Mouse (Mus musculus) erythroblast, adult 5-6 weeks (primary cell): ENCODE measurements around the gene Ndufaf2. TPM values are rescaled to one million over a fixed set of nuclear protein-coding genes. Genes with fewer than 3 reads are reported as not detected.

Experiments
- ATAC-seq: replicated peaks from 2 replicates; pipeline ENCODE4 v1.8.0; 2016; ENCODE audit warnings: moderate number of reproducible peaks, mild to moderate bottlenecking, moderate TSS enrichment, inconsistent platforms; ENCODE audit not compliant: poor library complexity, low FRiP score, severe bottlenecking
- total RNA-seq, 2 experiments: library from RNA; stranded (forward) in 1 of 2; stranded (reverse) in 1 of 2; fragments of 150-400 nt in 1 of 2; fragments of 200-764, 138-1000 nt in 1 of 2; gene quantifications; 2 replicates each; pipeline versions ENCODE4 v1.2.3 to v1.2.4; 2015 to 2017; ENCODE audit warnings: low replicate concordance in 2 of 2

Ndufaf2 gene
- total RNA-seq, 2 experiments from 2014 or later: 6.0 to 13.8 TPM

DNA sequence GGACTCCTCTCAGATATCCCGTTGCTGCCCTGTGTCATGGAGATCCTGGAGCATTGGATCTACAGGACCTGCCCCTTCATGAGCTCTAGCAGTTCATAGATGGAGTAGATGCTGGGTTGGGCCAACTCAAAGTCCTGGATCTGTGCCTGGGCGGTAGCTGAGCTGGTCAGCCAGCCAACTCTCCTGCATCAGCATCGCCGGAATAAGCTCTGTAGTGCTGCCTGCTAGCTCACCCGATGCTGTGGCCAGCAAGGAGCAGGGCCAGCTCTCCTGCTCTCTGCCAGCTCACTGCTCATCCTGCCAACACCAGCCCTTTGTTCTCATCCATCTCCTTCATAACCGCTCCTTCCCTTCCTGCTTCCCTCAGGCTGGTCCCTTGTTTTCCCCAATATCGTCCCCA lies 62.8 kb downstream of the Ndufaf2 start:
- no peak for ATAC-seq

- ATAC-seq: no peak
These were observed 63.7 kb downstream of the Ndufaf2 start for GRCm38 (mm10) chr13:108094681-108095080.

DNA sequence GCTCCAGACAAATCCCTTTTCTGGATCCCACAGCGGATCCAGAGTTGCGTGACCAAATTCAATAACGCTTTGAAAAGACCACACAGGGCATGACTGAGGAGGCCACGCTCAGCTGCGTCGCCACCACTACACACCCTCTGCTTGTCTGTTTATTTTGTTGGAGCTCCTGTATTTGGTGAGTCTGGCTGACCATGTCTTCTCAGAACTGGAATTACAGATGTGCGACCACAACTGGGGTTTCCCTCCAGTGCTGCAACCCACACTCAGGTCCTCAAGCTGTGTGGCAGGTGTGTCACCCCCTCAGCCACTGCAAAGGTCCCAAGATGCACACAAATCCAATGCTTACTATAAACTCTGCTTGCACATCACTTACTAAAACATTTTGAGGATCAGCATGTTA lies 66.1 kb downstream of the Ndufaf2 start:
- ATAC-seq: no peak

DNA sequence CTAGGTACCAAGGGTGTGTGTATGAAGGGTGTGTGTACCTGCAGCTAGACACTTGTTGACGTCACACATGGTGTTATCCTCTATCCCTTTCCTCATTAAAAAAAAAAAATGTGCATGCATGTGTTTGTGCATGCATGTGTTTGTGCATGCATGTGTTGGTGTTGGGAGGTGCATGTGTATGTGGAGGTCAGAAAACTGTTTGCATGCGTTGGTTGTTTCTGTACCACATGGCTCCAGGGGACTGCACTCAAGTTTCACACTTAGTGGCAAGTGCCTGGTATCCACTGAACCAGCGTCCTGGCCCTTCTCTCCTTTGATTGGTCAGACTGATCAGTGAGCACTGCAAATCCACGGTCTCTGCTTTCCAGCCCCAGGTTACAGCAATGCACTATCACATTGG lies 71.7 kb downstream of the Ndufaf2 start:
- ATAC-seq: no peak

GRCm38 (mm10) chr13:108086036-108086435 lies 72.4 kb downstream of the Ndufaf2 start:
- ATAC-seq: no peak

DNA sequence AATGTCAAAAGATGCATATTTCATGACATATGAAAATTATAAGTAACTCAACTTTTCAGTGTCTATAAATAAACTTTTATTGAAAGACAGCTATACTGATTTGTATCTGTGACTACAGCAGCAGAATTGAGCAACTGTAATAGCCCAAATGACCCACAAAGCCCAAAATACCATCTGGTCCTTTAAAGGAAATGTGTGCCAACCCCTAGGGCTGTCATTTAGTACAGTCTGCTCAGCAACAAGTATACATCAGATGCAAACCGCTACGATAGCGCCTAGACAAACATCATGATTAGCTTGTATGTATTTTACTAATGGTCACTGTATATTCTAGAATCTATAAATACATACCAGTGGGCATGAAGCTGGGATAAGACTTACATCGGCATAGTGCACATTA lies 74.3 kb downstream of the Ndufaf2 start:
- ATAC-seq: no peak

DNA sequence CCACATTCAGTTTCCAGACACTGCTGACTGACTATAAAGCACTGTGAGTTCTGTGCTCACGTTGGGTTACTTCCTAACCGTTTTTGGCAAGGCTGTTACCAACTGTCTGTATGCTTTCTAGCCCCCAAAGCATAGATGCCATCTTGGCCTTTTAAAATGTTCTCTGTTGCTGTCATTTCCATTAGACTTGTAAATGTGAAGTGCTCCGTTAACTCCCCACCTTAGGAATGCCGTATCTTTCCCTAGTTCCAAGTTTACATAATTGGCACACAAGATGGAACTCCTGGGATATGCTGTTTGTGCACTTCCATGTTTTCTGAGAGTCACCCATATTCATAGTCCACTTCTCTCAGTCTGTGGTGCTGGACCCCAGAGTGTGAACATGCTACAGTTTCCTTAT lies 80.5 kb downstream of the Ndufaf2 start:
- no peak for ATAC-seq

DNA sequence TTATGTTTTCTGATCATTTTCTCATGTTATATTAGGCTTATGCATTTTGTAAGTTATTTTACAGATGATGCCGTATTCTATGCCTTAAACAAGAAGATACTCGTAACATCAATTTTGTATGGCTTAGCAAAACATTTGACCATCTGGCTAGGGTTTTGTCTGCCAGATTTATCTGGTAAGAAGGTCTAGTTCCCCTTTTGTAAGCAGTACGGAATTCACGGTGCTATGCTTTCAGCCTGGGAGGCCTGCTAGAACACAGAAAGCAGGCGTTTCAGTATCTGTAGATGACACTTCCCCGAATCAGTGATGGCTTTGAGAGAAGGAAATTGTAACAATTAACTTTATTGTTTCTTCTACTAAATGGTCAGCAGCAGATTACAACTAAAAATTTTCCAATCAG lies 80.9 kb downstream of the Ndufaf2 start:
- ATAC-seq: no peak

DNA sequence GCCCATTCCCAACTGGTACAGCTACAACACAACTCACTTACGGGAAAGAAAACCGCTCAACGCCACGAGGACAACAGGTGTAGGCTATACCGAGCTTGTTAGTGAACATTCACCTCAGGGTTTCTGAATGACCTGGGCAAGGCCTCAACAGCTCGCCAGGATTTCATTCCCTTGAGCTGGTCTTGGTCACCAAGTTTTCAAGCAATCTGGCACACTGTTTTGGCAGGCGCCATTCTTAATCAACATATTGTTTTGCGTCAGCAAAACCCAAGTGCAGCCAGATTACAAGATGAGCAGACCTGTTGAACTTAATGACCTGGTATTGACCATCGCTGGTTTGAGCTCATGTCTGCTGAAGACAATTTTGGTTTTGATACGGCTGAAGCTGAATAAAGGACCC lies 88.3 kb downstream of the Ndufaf2 start:
- no peak for ATAC-seq

DNA sequence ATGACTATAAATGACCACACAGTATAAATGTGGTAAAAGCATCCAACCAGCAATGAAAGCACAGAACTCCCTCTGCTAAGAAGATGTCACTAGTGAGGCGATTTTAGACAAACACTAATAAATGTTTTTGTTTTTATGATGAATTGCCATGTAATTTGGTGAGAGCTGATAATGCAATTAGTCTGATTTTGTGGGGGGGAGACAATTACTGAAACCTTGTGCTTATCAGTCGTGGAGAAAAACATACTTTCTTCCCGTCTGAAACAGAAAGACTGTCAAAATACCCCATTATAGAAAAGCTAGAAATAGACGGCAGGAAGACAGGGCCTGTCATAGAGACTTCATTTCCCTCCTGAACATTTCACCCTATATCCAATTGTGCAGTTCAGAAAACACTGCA lies 89.3 kb downstream of the Ndufaf2 start:
- no peak for ATAC-seq

GRCm38 (mm10) chr13:108066021-108066420 lies 92.4 kb downstream of the Ndufaf2 start:
- no peak for ATAC-seq

DNA sequence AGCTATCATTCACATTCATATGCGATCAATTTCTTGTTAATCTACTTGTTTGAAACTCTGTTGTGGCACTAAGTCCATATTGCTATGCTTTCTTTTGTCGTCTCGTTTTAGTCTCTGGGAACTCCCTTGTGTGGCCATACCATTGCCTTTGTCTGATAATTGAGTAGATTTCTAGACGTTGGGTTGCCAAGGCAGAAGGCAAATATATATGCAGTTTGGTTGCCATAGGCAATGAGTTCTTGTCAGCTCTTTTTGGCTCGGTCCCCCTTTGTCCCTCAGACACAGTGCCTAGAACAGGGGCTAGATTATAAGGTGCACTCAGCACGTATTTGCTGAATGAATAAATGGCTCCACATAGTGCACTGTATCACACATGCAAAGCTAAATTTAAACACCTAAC lies 94.1 kb downstream of the Ndufaf2 start:
- no peak for ATAC-seq

- ATAC-seq: no peak
These were observed 94.9 kb downstream of the Ndufaf2 start for GRCm38 (mm10) chr13:108063374-108064134.

DNA sequence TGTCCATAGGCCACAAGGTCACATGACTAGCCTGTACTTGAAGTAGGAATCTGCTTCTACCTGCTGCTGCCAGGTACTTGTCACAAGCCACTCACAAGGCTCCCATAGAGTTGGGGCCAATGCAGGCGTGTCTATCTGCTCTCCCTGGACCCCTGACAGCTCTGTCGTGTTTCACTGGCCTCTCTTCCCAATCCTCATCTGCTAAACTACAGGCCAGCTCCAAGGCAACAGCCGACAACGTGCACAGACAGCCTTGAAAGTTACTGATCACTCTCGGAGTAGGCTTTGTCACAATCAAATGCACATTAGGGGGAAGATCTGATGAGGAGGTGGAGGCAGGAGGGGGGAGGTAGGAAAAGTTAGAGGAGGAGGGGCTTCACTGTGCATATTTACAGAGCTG lies 95.5 kb downstream of the Ndufaf2 start:
- no peak for ATAC-seq

DNA sequence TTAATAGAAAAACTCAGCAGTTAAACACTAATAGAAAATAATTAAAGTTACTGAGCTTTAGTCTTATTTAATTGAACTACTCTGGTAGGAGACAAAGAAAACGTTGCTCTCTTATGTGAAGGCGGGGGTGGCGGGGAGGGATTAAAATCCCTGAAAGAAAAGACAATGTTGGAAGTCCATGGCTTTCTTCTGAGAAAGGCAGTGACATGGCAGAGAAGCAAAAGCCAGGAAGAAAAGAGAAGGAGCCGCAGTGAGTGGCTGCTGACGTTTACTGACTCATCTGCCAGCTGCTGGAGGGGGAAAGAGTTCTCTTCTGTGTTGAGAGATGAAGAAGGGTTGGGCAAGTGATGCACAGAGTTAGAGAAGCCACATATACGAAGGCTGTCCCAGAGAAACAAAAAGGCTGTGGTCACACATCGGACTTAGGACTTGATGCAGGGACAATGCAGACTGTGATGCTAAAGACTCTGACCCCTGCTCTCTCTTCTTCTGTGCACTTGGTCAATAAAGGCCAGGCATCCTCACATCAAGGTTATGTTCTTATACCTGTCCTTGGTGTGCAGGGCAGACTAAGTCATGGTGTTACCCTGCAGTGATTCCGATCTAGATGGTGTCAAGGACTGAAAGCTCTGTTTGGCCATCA lies 97.4 kb downstream of the Ndufaf2 start:
- no peak for ATAC-seq

GRCm38 (mm10) chr13:108060286-108060885 lies 98.0 kb downstream of the Ndufaf2 start:
- no peak for ATAC-seq

DNA sequence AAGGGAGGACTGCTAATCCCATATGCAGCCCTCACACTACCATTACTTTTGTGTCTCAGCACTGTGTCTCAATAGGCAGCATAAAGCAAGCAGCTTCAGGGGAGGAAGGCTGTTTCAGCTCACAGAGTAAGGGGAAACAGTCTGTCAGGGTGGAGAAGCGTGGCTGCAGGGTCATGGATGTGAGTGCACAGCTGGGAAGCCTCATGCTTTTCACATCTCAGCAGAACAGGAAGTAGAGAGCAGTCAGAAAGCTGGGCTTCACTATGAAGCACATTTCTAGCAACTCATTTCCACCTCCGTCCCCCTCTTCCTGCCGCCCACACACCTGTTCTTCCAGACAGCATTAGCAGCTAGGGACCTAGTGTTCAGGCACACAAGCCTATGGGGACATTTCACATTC lies 101.5 kb downstream of the Ndufaf2 start:
- ATAC-seq: no peak

DNA sequence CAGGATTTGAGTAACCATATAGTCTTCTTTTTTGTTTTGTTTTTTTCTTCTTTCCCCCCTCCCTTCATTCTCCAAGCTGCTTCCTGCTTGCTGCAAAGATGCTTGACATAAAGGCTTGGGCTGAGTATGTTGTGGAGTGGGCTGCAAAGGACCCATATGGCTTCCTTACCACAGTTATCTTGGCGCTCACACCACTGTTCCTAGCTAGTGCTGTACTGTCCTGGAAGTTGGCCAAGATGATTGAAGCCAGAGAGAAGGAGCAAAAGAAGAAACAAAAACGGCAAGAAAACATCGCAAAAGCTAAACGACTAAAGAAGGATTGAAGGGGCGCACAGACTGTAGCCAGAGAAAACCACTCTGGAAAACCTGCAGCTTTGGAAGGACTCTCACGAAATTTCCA lies 111.1 kb downstream of the Ndufaf2 start:
- ATAC-seq: no peak

DNA sequence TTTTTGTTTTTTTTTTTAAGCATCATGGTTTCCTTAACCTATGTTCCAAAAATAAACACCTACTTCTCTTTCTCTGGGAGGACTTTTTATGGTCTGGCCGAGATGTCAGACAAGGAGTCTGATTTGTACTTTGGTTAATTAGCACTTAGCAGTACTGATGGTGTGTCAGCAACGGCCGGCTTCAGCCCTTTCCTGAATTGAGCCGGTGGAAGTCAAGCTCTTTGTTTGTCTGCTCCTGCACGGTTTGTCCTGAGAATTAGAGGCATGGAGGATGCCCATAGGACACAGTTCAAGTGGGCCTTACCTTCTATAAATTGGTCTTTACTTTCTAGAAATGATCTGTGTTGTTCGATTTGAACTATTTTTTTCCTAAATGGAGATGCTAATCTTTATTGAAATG lies 111.5 kb downstream of the Ndufaf2 start:
- ATAC-seq: no peak

DNA sequence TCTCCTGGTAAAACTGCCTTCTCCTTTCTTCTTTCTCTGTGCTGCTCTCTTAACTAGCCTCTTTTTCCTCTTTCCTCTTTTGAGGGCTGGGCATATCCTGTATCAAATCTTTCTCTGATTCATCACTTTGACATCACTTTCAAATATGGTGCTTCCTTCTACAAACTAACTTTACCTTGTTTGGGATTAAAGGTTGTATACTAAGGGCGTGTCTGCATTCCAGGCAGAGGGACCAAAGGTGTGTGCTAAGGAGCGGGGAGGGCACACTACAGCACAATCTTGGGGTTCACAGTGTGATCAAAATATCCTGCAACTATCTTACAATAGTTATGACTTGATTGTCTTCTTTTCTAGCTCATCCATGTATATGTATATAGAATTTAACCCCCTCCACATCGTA lies 112.4 kb downstream of the Ndufaf2 start:
- no peak for ATAC-seq

DNA sequence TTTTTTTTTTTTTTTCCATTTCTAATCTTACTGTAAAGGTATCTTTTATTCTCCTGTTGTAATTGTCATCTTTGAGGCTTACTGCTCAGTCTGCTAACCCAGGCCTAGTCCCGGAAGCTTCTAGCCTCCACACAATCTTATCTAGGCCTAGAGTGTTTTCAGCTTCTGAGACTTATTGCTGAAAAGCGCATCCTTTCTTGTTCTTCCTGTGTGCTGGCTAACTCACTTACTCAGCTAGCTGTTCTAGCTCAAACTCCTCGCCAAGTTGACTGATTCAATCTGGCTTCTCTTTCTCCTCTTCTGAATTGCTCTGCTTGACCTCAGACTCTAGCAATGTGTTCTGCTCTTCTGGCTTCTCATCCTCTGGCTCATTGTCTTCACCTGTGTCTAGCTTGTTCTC lies 112.8 kb downstream of the Ndufaf2 start:
- ATAC-seq: no peak
